Mouse (Mus musculus) spleen, embryonic (tissue): ENCODE measurements at regions not wholly inside any gene's neighbourhood (a gene's known extent, or its start where the extent isn't known, plus 50 kb on each side); places are given as distances from the start of the nearest gene placed in this dataset.

ENCODE experiments used
- CTCF ChIA-PET: fragments of 350-600 bp; sonication (Branson Sonifier 250); formaldehyde crosslinking; loops from one replicate; lab custom pipeline; 2022; lab: Charles Lee

- CTCF ChIA-PET: no interaction called here
Observed at GRCm38 (mm10) chr1:76896152-76896864, 618.6 kb downstream of the Epha4 start.

GRCm38 (mm10) chr1:76897431-76897830 lies 617.5 kb downstream of the Epha4 start:
- CTCF ChIA-PET: no interaction called here

- CTCF ChIA-PET: no interaction called here
Observed at GRCm38 (mm10) chr1:76911472-76911871, 603.4 kb downstream of the Epha4 start.

GRCm38 (mm10) chr1:76919541-76919940 lies 595.3 kb downstream of the Epha4 start:
- CTCF ChIA-PET: interaction anchor here (0.6 kb wide), 1 partner anchor 82 kb away, joined by 3 read pairs; no protein-coding TSS in a partner anchor

GRCm38 (mm10) chr1:76920634-76921033 lies 594.3 kb downstream of the Epha4 start:
- CTCF ChIA-PET: no interaction called here

GRCm38 (mm10) chr1:76927041-76927440 lies 587.8 kb downstream of the Epha4 start:
- CTCF ChIA-PET: no interaction called here

GRCm38 (mm10) chr1:76928035-76928434 lies 586.9 kb downstream of the Epha4 start:
- CTCF ChIA-PET: no interaction called here

- CTCF ChIA-PET: no interaction called here
Observed at GRCm38 (mm10) chr1:76933460-76933859, 581.4 kb downstream of the Epha4 start.

- CTCF ChIA-PET: no interaction called here
Observed at GRCm38 (mm10) chr1:76942730-76943129, 572.2 kb downstream of the Epha4 start.

- CTCF ChIA-PET: no interaction called here
Observed at GRCm38 (mm10) chr1:76944046-76944445, 570.8 kb downstream of the Epha4 start.

GRCm38 (mm10) chr1:76955031-76955430 lies 559.9 kb downstream of the Epha4 start:
- CTCF ChIA-PET: no interaction called here

- CTCF ChIA-PET: no interaction called here
Observed at GRCm38 (mm10) chr1:76957411-76957810, 557.5 kb downstream of the Epha4 start.

- CTCF ChIA-PET: no interaction called here
Observed at GRCm38 (mm10) chr1:76958706-76959105, 556.2 kb downstream of the Epha4 start.

- CTCF ChIA-PET: no interaction called here
Observed at GRCm38 (mm10) chr1:76972454-76972853, 542.4 kb downstream of the Epha4 start.

GRCm38 (mm10) chr1:76975077-76975945 lies 539.6 kb downstream of the Epha4 start:
- CTCF ChIA-PET: no interaction called here

- CTCF ChIA-PET: no interaction called here
Observed at GRCm38 (mm10) chr1:76980498-76981152, 534.3 kb downstream of the Epha4 start.

- CTCF ChIA-PET: no interaction called here
Observed at GRCm38 (mm10) chr1:76993776-76994175, 521.1 kb downstream of the Epha4 start.

- CTCF ChIA-PET: no interaction called here
Observed at GRCm38 (mm10) chr1:77008001-77008400, 506.9 kb downstream of the Epha4 start.

- CTCF ChIA-PET: no interaction called here
Observed at GRCm38 (mm10) chr1:77010608-77011214, 504.2 kb downstream of the Epha4 start.

GRCm38 (mm10) chr1:77027656-77028055 lies 487.2 kb downstream of the Epha4 start:
- CTCF ChIA-PET: no interaction called here

GRCm38 (mm10) chr1:77028216-77028615 lies 486.7 kb downstream of the Epha4 start:
- CTCF ChIA-PET: no interaction called here

- CTCF ChIA-PET: no interaction called here
Observed at GRCm38 (mm10) chr1:77029091-77029490, 485.8 kb downstream of the Epha4 start.
